35 mouse cellular contexts compared by ENCODE assay signal in genomic region chr5:37854233-37854632, GRCm38 (mm10). TPM values are rescaled to one million over a fixed set of nuclear protein-coding genes. Genes with fewer than 3 reads are reported as not detected.
"Had no signal": no experiment of that assay in that cellular context is flagged by ENCODE, and none has a peak within 500 bp of the region (broad histone marks: within the 10 kb centered on the region; RNA-seq: fewer than 3 reads in every experiment).

No protein-coding gene starts in this region.

- H3K27ac ChIP-seq: heart, adult 2 months; heart, embryonic 10.5 days; heart, embryonic 13.5 days; heart, embryonic 15.5 days; hindbrain, embryonic 10.5 days; hindbrain, embryonic 12.5 days; hindbrain, embryonic 13.5 days; hindbrain, embryonic 14.5 days; hindbrain, embryonic 15.5 days; hindbrain, postnatal 0 days; intestine, embryonic 15.5 days; kidney, embryonic 15.5 days; kidney, postnatal 0 days; layer of hippocampus, adult 2 months had no signal

- H3K4me3 ChIP-seq: heart, adult 2 months; heart, embryonic 10.5 days; heart, embryonic 12.5 days; heart, embryonic 13.5 days; heart, embryonic 15.5 days; hindbrain, embryonic 10.5 days; hindbrain, embryonic 12.5 days; hindbrain, embryonic 13.5 days; hindbrain, embryonic 15.5 days; intestine, embryonic 15.5 days; kidney, embryonic 15.5 days; layer of hippocampus, adult 2 months had no signal

- H3K9me3 ChIP-seq: heart, embryonic 10.5 days; heart, embryonic 15.5 days; hindbrain, embryonic 10.5 days; hindbrain, embryonic 12.5 days; hindbrain, embryonic 13.5 days; hindbrain, embryonic 15.5 days; intestine, embryonic 15.5 days; kidney, embryonic 15.5 days had no signal

- H3K4me2 ChIP-seq: heart, embryonic 11.5 days; heart, embryonic 12.5 days; heart, embryonic 13.5 days; heart, embryonic 15.5 days; hindbrain, embryonic 12.5 days; hindbrain, embryonic 13.5 days; hindbrain, embryonic 14.5 days; hindbrain, embryonic 15.5 days; intestine, embryonic 15.5 days; kidney, embryonic 15.5 days had no signal

- DNase-seq: heart, adult 2 months; heart, postnatal 10 days; heart, postnatal 14 days; heart, postnatal 36 days; heart, postnatal 4 days; kidney, adult 11 months; kidney, adult 18-20 months; kidney, adult 2 months; kidney, adult 8-10 months; kidney, adult 9 months; kidney, postnatal 10 days; kidney, postnatal 14 days; kidney, postnatal 25 days; kidney, postnatal 36 days; kidney, postnatal 4 days; layer of hippocampus, adult 9-11 months had no signal

- H3K36me3 ChIP-seq: heart, embryonic 10.5 days; heart, embryonic 12.5 days; heart, embryonic 13.5 days; heart, embryonic 15.5 days; hindbrain, embryonic 10.5 days; hindbrain, embryonic 12.5 days; hindbrain, embryonic 13.5 days; hindbrain, embryonic 15.5 days; intestine, embryonic 15.5 days; kidney, embryonic 15.5 days had no signal

- H3K4me1 ChIP-seq: heart, embryonic 12.5 days; heart, embryonic 13.5 days; heart, embryonic 15.5 days; intestine, embryonic 15.5 days had no signal

- H3K27me3 ChIP-seq: heart, embryonic 15.5 days; intestine, embryonic 15.5 days had no signal

- H3K9ac ChIP-seq: heart, embryonic 12.5 days; heart, embryonic 13.5 days; heart, embryonic 15.5 days; hindbrain, embryonic 12.5 days; hindbrain, embryonic 13.5 days; hindbrain, embryonic 14.5 days; hindbrain, embryonic 15.5 days; intestine, embryonic 15.5 days; kidney, embryonic 15.5 days had no signal

- ATAC-seq: hindbrain, embryonic 16.5 days; hindbrain, postnatal 0 days; inflammation-experienced regulatory T-cells, adult 6 months; intestine, embryonic 15.5 days; intestine, embryonic 16.5 days; intestine, postnatal 0 days had no signal

RNA-seq across cellular contexts. Expression of gene Msx1, which starts 29.9 kb away (rescaled TPM):
- polyA plus RNA-seq: inflammation-experienced regulatory T-cells, adult 6 months had no signal
